Mouse (Mus musculus) embryonic facial prominence, embryonic 15.5 days (tissue): ENCODE data around the gene Sdccag8. TPM values are rescaled to one million over a fixed set of nuclear protein-coding genes. Genes with fewer than 3 reads are reported as not detected.
"Not testable (repeated sequence)": the region's sequence is repeated elsewhere in the genome, so short reads cannot be mapped to it uniquely, and the experiment has no call there.

ENCODE experiments used
- ATAC-seq: fragments of 200-750 bp; cut with Nextera tagmentation; 2 replicates; pipeline ENCODE4 v1.8.0; 2017; ENCODE audit warnings: low read depth, moderate TSS enrichment; ENCODE audit not compliant: insufficient number of reproducible peaks, low FRiP score, low TSS enrichment
- H3K27ac ChIP-seq: fragments of 300-500 bp; sonication (generic); replicated peaks from 2 replicates; pipeline ENCODE4 v1.5.1; 2015; ENCODE audit warnings: mild to moderate bottlenecking, inconsistent platforms
- H3K27me3 ChIP-seq: fragments of 300-500 bp; sonication (generic); 2 replicates; pipeline ENCODE4 v1.6.1; 2015; ENCODE audit warnings: inconsistent platforms
- H3K36me3 ChIP-seq: fragments of 300-500 bp; sonication (generic); 2 replicates; pipeline ENCODE4 v1.6.1; 2015; ENCODE audit warnings: mild to moderate bottlenecking, inconsistent platforms
- H3K4me1 ChIP-seq: fragments of 300-500 bp; sonication (generic); 2 replicates; pipeline ENCODE4 v1.6.1; 2015; ENCODE audit warnings: inconsistent platforms
- H3K4me2 ChIP-seq: fragments of 300-500 bp; sonication (generic); replicated peaks from 2 replicates; pipeline ENCODE4 v1.6.1; 2015; ENCODE audit warnings: mild to moderate bottlenecking, inconsistent platforms
- H3K4me3 ChIP-seq: fragments of 300-500 bp; sonication (generic); replicated peaks from 2 replicates; pipeline ENCODE4 v1.5.1; 2015; ENCODE audit warnings: mild to moderate bottlenecking, inconsistent platforms
- H3K9ac ChIP-seq: fragments of 300-500 bp; sonication (generic); 2 replicates; pipeline ENCODE4 v1.6.1; 2015; ENCODE audit warnings: inconsistent platforms
- H3K9me3 ChIP-seq: fragments of 300-500 bp; sonication (generic); replicated peaks from 2 replicates; pipeline ENCODE4 v1.6.1; 2016; ENCODE audit warnings: inconsistent platforms
- WGBS: fragments of 180-500 bp; shearing (Covaris S2); methylation state at CpG from one replicate; pipeline ENCODE4 v1.1.7; 2015; 5-methylcytosine and 5-hydroxymethylcytosine counted together
- polyA plus RNA-seq: library from polyadenylated mRNA; unstranded; fragments of >200 nt; fragmentation: Nextera tagmentation; extraction: Ambion mirVana; gene quantifications from 2 replicates; pipeline ENCODE4 v1.2.1, GENCODE M21; 2015

Sdccag8 gene
- polyA plus RNA-seq, 1 experiment from 2014 or later, result 21.4 TPM

DNA sequence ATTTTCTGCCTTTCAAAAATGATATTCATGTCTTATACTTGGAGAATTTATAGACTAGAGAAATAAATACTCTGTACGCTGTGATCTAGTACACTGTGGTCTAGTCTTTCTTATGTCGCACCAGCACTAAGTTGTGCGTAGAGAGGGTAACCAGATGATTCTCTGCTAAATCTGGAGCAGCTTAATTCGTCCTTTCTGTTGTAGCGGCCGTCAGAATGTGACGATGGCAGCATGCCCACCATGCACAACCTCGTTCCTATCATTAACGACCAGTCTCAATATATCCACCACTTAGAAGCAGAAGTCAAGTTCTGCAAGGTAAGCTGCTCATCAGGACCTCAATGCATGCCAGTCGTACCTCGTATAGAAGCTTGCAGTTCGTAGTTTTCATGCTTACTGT lies 14.2 kb downstream of the Sdccag8 start:
- Histone ChIP-seq H3K9me3 (no peaks in the 10 kb centered on the region), H3K27me3 (no peaks in the 10 kb centered on the region), H3K9ac (no peak overlapping the region), H3K4me3 (no peak overlapping the region), H3K4me1 (no peaks in the 10 kb centered on the region), H3K27ac (no peak overlapping the region), H3K36me3 (no peaks in the 10 kb centered on the region; the same call in 1 of the 2 replicates), H3K4me2 (no peak overlapping the region)
- no peak for ATAC-seq
- WGBS, result 83% methylated on average over 12 of the region's 12 CpGs

DNA sequence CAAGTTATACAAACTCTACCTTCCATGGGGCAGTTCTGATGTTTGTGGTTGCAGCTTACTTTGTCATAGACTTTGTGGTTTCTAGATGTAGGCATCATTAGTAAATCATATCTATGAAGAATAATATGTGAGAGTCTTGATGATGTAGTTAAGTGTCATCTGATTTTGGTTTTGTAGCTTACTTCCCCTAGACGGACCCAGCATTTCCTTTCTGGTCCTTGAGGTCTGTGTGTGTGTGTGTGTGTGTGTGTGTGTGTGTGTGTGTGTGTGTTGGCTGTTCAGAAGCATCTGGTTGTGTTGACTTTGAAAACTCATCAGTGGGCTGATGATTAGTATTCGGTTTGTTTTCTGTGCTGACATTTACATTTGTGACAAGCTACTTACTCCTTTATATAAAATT lies 17.6 kb downstream of the Sdccag8 start:
- no peak overlapping the region for H3K27ac ChIP-seq
- H3K4me2 ChIP-seq, result no peak overlapping the region
- 75% methylated on average over 2 of the region's 2 CpGs for WGBS
- H3K9me3 ChIP-seq, result no peaks in the 10 kb centered on the region
- no peak for ATAC-seq
- H3K4me1 ChIP-seq, result peaks cover 6% of the 10 kb centered on the region
- no peak overlapping the region for H3K9ac ChIP-seq
- H3K36me3 ChIP-seq, result no peaks in the 10 kb centered on the region; the same call in 1 of the 2 replicates
- H3K27me3 ChIP-seq, result peaks cover 4% of the 10 kb centered on the region; the same call in 1 of the 2 replicates
- no peak overlapping the region for H3K4me3 ChIP-seq

DNA sequence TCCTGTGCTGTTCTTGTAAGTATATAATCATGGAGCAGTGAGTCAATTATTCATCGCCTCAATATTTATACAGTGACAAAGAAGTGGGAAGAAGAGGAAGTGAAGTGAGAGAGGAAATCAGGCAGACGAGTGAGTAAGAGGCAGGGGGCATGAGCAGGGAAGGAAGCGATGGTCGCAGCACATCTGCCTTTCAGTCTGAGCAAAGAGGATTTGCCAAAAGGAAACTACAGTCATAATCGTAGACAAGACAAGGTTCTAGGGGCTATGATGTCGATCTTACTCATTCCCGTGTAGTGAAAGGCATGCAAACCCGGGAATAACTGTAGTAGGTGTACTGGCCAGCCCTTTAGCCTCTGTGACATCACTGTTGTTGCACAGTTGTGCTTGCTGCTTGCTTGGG lies 18.1 kb downstream of the Sdccag8 start:
- Histone ChIP-seq H3K4me2 (no peak overlapping the region), H3K9ac (no peak overlapping the region), H3K27me3 (peaks cover 4% of the 10 kb centered on the region; the same call in 1 of the 2 replicates), H3K9me3 (no peaks in the 10 kb centered on the region), H3K4me1 (peaks cover 6% of the 10 kb centered on the region), H3K27ac (no peak overlapping the region), H3K4me3 (no peak overlapping the region), H3K36me3 (no peaks in the 10 kb centered on the region; the same call in 1 of the 2 replicates)
- ATAC-seq, result no peak
- WGBS, result 73% methylated on average over 8 of the region's 8 CpGs

DNA sequence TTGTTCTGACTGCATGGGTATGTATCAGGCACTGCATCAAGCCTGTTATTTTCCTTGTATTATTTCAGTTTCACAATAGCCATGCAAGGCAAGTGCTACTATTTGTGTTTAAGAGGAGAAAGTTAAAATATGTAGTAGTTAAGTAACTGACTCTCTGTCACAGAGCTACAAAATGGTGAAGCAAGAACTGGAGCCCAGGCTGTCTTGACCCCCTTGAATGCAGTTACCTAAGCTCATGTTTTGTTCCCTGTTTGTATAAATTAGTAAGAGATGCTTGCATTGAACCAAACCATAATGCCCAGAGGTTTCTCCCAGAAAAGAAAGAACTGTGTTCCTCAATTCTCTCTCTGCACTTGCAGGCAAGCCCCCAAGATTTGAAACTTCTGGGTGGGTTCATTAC lies 18.8 kb downstream of the Sdccag8 start:
- no peak for ATAC-seq

DNA sequence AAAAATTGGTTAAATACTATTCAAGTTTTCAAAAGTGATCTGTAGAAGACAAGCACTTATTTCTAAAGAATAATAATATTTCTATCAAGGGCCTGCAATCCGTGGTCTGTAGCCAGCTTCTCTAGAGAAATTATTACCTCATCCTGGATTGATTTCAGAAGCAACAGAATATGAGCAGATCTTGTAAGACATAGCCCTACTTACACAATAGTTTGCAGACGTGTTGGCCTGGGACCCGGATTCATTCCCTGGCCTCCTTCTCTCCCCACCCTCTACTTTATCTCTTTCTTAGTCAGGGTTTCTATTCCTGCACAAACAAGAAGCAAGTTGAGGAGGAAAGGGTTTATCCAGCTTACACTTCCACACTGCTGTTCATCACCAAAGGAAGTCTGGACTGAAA lies 19.5 kb downstream of the Sdccag8 start:
- Histone ChIP-seq H3K27ac (no peak overlapping the region), H3K36me3 (no peaks in the 10 kb centered on the region), H3K4me3 (no peak overlapping the region), H3K4me2 (no peak overlapping the region), H3K4me1 (peaks cover 6% of the 10 kb centered on the region), H3K9me3 (no peaks in the 10 kb centered on the region), H3K27me3 (peaks cover 4% of the 10 kb centered on the region; the same call in 1 of the 2 replicates), H3K9ac (no peak overlapping the region)
- 59% methylated on average over 3 of the region's 3 CpGs for WGBS
- ATAC-seq, result no peak

More for the DNA sequence above, 18.8 kb downstream of the Sdccag8 start:
- Histone ChIP-seq H3K4me1 (peaks cover 6% of the 10 kb centered on the region), H3K4me3 (no peak overlapping the region), H3K36me3 (no peaks in the 10 kb centered on the region; the same call in 1 of the 2 replicates), H3K9ac (no peak overlapping the region), H3K27me3 (peaks cover 4% of the 10 kb centered on the region; the same call in 1 of the 2 replicates), H3K27ac (no peak overlapping the region), H3K4me2 (no peak overlapping the region), H3K9me3 (no peaks in the 10 kb centered on the region)

DNA sequence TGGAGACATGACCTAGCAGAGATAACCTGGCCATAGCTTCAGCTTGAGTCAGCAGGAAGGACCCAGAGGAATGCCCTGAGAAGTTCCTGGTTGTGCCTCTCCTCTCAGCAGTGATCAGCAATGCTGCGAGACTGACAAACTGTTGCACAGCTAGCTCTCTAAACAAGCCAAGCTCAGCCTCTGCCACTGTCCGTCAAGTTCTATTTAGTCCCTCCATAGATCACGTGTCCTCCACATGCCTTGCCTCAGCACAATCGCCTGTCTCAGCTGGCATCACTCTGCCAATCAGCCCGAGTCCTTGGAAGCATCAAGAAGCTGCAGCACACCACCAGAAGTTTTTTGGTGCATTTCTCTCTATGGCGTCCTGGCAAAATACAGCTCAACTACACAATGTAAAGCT lies 20.4 kb downstream of the Sdccag8 start:
- peaks cover 4% of the 10 kb centered on the region; the same call in 1 of the 2 replicates for H3K27me3 ChIP-seq
- ATAC-seq, result no peak
- peaks cover 6% of the 10 kb centered on the region for H3K4me1 ChIP-seq
- no peak overlapping the region for H3K4me3 ChIP-seq
- H3K27ac ChIP-seq, result no peak overlapping the region
- H3K9me3 ChIP-seq, result no peaks in the 10 kb centered on the region
- no peaks in the 10 kb centered on the region for H3K36me3 ChIP-seq
- H3K4me2 ChIP-seq, result 0 out of 2 replicates have a peak overlapping the region, but pooled peaks have one; percentile 77
- no peak overlapping the region for H3K9ac ChIP-seq
- WGBS, result 48% methylated on average over 6 of the region's 6 CpGs

DNA sequence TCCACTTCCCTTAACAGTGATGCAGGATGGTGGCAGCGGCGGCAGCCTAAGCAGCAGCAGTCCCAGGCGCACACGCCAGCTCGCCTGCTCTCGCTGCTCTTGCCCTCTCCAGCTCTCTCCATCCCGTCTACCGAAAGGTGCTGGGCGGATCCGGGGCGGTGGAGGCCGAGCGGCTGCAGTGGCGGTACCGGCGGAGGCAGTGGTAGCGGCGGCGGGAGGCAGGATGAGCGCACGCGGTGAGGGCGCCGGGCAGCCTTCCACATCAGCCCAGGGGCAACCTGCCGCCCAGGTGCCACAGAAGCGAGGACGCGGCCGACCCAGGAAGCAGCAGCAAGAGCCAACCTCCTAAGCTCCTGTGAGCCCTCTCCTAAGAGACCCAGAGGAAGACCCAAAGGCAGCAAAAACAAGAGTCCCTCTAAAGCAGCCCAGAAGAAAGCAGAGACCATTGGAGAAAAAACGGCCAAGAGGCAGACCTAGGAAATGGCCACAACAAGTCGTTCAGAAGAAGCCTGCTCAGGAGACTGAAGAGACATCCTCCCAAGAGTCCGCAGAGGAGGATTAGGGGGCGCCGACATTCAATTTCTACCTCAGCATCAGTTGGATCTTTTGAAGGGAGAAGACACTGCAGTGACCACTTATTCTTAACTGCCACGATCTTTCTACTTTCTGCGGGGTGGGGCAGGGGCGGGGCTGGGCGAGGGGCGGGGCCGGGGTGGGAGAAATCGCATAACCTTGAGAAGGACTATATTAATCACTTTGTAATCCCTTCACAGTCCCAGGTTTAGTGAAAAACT lies 21.2 kb downstream of the Sdccag8 start:
- Histone ChIP-seq H3K27ac (no peak overlapping the region), H3K4me1 (peaks cover 6% of the 10 kb centered on the region), H3K4me3 (peak overlapping the region; percentile 41), H3K36me3 (no peaks in the 10 kb centered on the region), H3K27me3 (peaks cover 4% of the 10 kb centered on the region; the same call in 1 of the 2 replicates), H3K9ac (peak overlapping the region; percentile 5; the same call in 1 of the 2 replicates), H3K4me2 (peak overlapping the region; percentile 77), H3K9me3 (no peaks in the 10 kb centered on the region)
- peak; percentile 54; the same call in 1 of the 2 replicates for ATAC-seq
- WGBS, result 4% methylated on average over 41 of the region's 41 CpGs

DNA sequence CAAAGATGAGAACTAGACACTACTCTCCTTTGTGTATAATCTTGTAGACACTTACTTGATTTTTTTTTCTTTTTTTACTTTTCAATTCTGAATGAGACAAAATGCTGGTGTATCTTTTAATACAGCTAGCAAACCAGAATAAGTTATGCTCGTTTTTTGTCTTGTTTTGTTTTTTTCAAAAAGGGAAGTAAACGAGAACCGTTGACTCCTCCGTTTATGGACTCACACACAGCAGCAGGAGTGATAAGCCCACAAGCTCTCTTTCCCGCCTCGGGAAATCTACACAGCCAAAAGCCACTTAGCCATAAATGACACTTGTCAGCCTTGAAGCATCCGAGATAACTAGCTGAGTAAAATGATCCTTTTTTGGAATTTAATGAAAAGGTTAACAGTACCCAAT lies 22.1 kb downstream of the Sdccag8 start:
- H3K9me3 ChIP-seq, H3K27me3 ChIP-seq, H3K4me3 ChIP-seq, H3K4me2 ChIP-seq, H3K27ac ChIP-seq, ATAC-seq, H3K36me3 ChIP-seq, H3K9ac ChIP-seq, H3K4me1 ChIP-seq: not testable (repeated sequence)
- 73% methylated on average over 7 of the region's 7 CpGs for WGBS

DNA sequence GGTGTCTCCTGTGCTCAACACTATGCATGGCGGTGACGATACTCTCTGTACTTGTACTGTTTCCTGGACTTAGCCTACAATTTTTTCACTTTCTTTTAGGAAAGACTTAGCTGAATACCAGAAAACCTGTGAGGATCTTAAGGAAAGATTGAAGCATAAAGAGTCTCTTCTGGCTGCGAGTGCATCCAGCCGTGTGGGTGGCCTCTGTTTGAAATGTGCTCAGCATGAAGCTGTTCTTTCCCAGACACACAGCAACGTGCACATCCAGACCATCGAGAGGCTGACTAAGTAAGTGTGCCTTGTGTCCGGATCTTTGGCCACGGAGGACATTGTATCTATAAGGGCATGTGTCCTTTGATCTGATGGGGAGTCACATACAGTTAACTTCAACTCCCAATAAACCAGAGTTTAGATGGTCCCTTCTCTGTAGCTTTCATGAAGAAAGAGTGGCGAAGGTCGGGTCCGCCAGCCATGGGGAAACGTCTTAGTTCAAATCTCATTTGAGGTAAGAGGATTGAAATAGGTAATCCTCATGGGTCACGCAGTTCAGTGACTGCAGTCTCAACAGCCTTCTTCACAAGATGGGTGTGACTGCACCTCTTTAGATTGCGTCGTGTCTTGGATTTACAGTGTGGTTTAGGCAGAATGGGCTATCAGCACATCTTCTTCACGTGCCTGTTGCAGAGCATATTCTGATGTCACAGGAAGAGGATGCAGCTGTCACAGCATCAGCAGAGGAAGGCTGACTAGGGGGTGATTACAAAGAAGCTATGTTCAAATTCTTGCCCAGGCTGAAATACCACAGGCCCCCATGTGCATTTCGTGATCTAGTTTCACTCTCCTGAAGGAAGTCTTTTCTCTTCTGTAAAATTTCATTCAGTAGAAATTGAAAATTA lies 30.9 kb downstream of the Sdccag8 start:
- no peak overlapping the region for H3K4me2 ChIP-seq
- WGBS, result 71% methylated on average over 17 of the region's 17 CpGs
- no peak overlapping the region for H3K9ac ChIP-seq
- no peaks in the 10 kb centered on the region for H3K9me3 ChIP-seq
- H3K4me1 ChIP-seq, result peaks cover 4% of the 10 kb centered on the region
- ATAC-seq, result no peak
- H3K27ac ChIP-seq, result no peak overlapping the region
- H3K36me3 ChIP-seq, result peaks cover 13% of the 10 kb centered on the region; the same call in 1 of the 2 replicates
- no peaks in the 10 kb centered on the region for H3K27me3 ChIP-seq
- no peak overlapping the region for H3K4me3 ChIP-seq

DNA sequence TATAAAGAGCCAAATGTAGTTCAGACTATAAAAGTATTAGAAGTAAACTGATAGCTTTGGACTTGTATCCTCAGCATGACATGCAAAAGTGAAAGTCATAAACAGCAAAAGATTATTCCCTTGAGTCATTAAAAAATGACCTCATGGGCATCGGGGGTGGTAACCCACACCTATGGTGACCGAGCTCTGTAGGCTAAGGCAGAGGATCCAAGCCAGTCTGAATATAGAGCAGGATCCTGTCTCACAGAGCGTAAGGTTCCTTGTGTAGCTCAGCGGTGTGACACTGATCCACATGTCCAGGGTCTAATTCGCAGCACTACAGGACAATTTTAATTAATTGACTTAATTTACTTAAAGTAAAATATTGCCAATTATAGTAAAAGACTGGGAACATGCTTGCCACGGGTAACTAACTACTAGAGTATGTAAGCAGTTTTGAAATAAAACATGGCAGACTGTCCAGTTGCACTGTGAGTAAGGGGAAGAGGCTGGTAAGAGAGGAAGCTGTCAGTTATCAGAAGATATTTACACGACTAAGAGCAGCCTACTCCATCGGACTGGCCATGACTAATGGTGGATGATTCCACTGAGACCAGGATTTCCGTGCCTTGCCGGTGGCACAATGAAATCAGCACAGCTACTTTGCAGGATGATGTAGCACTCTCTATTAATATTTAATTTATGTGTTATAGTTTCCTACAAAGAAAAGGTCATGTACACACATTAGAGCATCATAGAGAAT lies 32.8 kb downstream of the Sdccag8 start:
- Histone ChIP-seq H3K4me3 (no peak overlapping the region), H3K9ac (no peak overlapping the region), H3K27ac (no peak overlapping the region), H3K9me3 (no peaks in the 10 kb centered on the region), H3K27me3 (no peaks in the 10 kb centered on the region), H3K4me1 (peaks cover 4% of the 10 kb centered on the region), H3K4me2 (no peak overlapping the region), H3K36me3 (0 out of 2 replicates have a peak, but pooled peaks cover 7% of the 10 kb centered on the region)
- no peak for ATAC-seq
- 81% methylated on average over 10 of the region's 10 CpGs for WGBS
